Mouse (Mus musculus) neural tube, embryonic 11.5 days (tissue): ENCODE measurements around the gene Hist1h1a. TPM values are rescaled to one million over a fixed set of nuclear protein-coding genes. Genes with fewer than 3 reads are reported as not detected.
A peak's percentile ranks its signal among the peaks of the same experiment; 100 is the strongest.
"Not testable (repeated sequence)": the region's sequence is repeated elsewhere in the genome, so short reads cannot be mapped to it uniquely, and the experiment has no call there.

Experiments used
- ATAC-seq: fragments of 200-750 bp; cut with Nextera tagmentation; 2 replicates; pipeline ENCODE4 v1.8.0; 2017; ENCODE audit warnings: moderate number of reproducible peaks, mild to moderate bottlenecking, moderate TSS enrichment, moderate library complexity; ENCODE audit not compliant: insufficient read depth, low FRiP score, low TSS enrichment
- DNase-seq: peaks from one replicate; pipeline ENCODE4 v3.0.0-alpha.2; 2015; ENCODE audit warnings: low spot score
- H3K27ac ChIP-seq: fragments of 300-500 bp; sonication (generic); 2 replicates; pipeline ENCODE4 v1.5.1; 2014; ENCODE audit warnings: low read depth, mild to moderate bottlenecking, low read length
- H3K27me3 ChIP-seq: fragments of 300-500 bp; sonication (generic); 2 replicates; pipeline ENCODE4 v1.6.1; 2014; ENCODE audit warnings: mild to moderate bottlenecking, low read length, mixed read lengths; ENCODE audit not compliant: control insufficient read depth, insufficient read depth
- H3K36me3 ChIP-seq: fragments of 300-500 bp; sonication (generic); 2 replicates; pipeline ENCODE4 v1.6.1; 2014; ENCODE audit warnings: mild to moderate bottlenecking, low read length, moderate library complexity, mixed read lengths; ENCODE audit not compliant: control insufficient read depth, insufficient read depth
- H3K4me1 ChIP-seq: fragments of 300-500 bp; sonication (generic); 2 replicates; pipeline ENCODE4 v1.6.1; 2014; ENCODE audit warnings: low read length, mixed read lengths; ENCODE audit not compliant: control insufficient read depth, insufficient read depth
- H3K4me2 ChIP-seq: fragments of 300-500 bp; sonication (generic); 2 replicates; pipeline ENCODE4 v1.6.1; 2014; ENCODE audit warnings: low read depth, mild to moderate bottlenecking, moderate library complexity
- H3K4me3 ChIP-seq: fragments of 300-500 bp; sonication (generic); 2 replicates; pipeline ENCODE4 v1.5.1; 2014; ENCODE audit warnings: low read depth, low read length
- H3K9ac ChIP-seq: fragments of 300-500 bp; sonication (generic); 2 replicates; pipeline ENCODE4 v1.6.1; 2014; ENCODE audit warnings: mild to moderate bottlenecking, low read length
- H3K9me3 ChIP-seq: fragments of 300-500 bp; sonication (generic); 2 replicates; pipeline ENCODE4 v1.6.1; 2016; ENCODE audit warnings: low read length; ENCODE audit not compliant: control insufficient read depth
- WGBS: fragments of 180-500 bp; shearing (Covaris S2); extraction: QIAGEN DNeasy Blood & Tissue Kit; methylation state at CpG from one replicate; pipeline ENCODE4 v1.1.7; 2014; 5-methylcytosine and 5-hydroxymethylcytosine counted together
- polyA plus RNA-seq: library from polyadenylated mRNA; unstranded; fragments of >200 nt; fragmentation: Nextera tagmentation; extraction: Ambion mirVana; gene quantifications from 2 replicates; pipeline ENCODE4 v1.2.1, GENCODE M21; 2014

Hist1h1a gene
- polyA plus RNA-seq, 1 experiment from 2014 or later = 1.1 TPM

DNA sequence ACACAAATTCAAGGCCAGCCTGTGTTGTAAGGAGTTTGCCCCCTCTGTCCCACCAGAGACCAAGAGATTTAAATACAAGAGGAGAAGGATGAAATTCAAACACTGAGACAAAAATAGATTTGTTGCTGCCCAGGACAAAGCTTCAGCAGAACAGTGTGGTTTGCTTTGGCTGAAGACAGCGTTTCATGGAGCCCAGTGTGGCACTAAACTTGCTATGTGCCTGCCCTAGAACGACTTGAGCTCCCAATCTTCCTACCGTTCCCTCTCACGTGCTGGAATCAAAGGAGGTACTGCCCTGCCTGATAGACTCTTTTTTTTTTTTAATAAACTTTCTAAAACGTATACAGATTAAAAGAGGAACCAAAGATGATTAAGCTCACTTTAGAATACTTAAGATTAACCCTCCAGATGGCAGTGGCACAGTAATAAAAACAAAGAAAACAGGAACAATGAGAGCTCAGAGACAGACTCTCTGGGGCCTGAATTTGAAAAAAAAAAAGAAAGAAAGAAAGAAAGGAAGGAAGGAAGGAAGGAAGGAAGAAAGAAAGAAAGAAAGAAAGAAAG, 5.5 kb downstream of the Hist1h1a start:
- Histone ChIP-seq H3K27me3 (no peaks in the 10 kb centered on the region), H3K9ac (no peak overlapping the region), H3K27ac (no peak overlapping the region), H3K4me3 (no peak overlapping the region), H3K36me3 (no peaks in the 10 kb centered on the region), H3K4me1 (no peaks in the 10 kb centered on the region), H3K9me3 (no peaks in the 10 kb centered on the region), H3K4me2 (no peak overlapping the region)
- no peak for ATAC-seq
- WGBS = 46% methylated on average over 5 of the region's 5 CpGs
- no peak for DNase-seq

DNA sequence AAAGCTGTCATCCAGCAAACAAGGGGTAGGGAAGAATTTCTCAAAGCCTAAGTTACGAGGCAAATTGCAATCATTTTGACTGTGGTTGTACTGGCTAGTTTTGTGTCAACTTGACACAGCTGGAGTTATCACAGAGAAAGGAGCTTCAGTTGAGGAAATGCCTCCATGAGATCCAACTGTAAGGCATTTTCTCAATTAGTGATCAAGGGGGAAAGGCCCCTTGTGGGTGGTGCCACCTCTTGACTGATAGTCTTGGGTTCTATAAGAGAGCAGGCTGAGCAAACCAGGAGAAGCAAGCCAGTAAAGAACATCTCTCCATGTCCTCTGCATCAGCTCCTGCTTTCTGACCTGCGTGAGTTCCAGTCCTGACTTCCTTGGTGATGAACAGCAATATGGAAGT, 6.1 kb downstream of the Hist1h1a start, which contains the start of gene Trim38:
TSS of gene Trim38 (plus strand) at position 301 of the 400 bp plus-strand sequence.
- ATAC-seq, DNase-seq, H3K4me2 ChIP-seq, H3K4me1 ChIP-seq, H3K9ac ChIP-seq, H3K27me3 ChIP-seq, H3K27ac ChIP-seq, H3K9me3 ChIP-seq, H3K4me3 ChIP-seq, H3K36me3 ChIP-seq: not testable (repeated sequence)
- 86% methylated on average over 2 of the region's 2 CpGs for WGBS

DNA sequence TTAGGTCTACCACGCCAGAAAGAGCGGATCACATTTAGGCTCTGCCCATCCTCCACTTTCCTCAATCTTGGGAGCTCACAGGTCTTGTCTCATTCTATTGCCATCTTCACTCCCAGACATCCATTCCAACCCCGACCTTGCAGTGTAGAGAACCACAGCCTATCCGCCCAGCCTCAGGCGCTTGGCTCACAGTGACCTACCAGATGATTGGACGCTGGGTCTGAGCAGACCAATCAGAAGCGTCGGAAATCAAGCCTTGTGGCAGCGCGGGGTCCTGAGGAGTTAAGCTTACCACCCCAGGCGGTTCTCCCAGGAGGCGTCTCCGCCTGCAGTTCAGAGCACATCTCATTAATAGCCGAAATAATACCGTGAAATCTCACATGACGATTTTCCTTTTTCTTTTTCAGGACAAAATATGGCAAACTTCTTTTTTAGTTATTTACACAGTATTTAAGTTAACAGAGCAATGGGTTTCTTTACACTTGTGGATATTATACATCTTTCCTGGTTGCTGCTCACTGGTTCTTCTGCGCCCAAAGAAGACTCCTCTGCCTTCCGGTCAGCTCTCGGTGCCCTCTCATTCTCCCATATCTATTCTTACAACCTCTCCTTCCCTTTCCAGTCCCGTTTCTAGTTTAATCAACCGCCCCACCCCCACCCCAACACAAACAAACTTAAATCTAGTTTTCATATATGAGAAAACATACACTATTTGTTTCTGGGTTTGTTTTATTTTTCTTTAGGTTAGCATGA, 9.3 kb downstream of the Hist1h1a start:
- Histone ChIP-seq H3K27ac (no peak overlapping the region), H3K27me3 (no peaks in the 10 kb centered on the region), H3K4me3 (no peak overlapping the region), H3K36me3 (no peaks in the 10 kb centered on the region), H3K4me2 (peak overlapping the region; percentile 7; the same call in 1 of the 2 replicates), H3K9ac (no peak overlapping the region), H3K4me1 (no peaks in the 10 kb centered on the region), H3K9me3 (no peaks in the 10 kb centered on the region)
- 32% methylated on average over 21 of the region's 21 CpGs for WGBS
- ATAC-seq (peak; percentile 85), DNase-seq (peak; percentile 67)

DNA sequence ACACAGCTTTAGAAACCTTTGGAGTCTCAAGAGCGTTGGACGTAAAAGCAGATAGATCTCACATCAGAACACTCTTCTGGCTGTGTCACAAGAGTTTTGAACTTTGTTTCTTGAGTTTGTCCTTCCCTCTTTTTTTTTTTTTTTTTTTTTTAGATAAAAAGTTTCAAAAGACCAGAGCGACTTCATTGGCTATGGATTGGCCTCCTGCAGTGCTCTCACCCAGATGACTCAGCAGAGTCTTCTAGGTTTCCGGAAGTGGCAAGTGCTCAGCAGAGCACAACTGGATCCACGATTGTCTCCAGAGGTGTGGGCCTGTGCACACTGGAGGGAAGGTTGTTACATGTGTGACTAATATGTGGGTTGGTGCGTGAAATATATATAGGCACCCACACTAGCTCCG, 14.9 kb downstream of the Hist1h1a start:
- Histone ChIP-seq H3K4me3 (no peak overlapping the region), H3K36me3 (no peaks in the 10 kb centered on the region), H3K27ac (no peak overlapping the region), H3K4me1 (no peaks in the 10 kb centered on the region), H3K27me3 (no peaks in the 10 kb centered on the region), H3K9me3 (no peaks in the 10 kb centered on the region), H3K4me2 (no peak overlapping the region), H3K9ac (no peak overlapping the region)
- ATAC-seq (no peak), DNase-seq (no peak)
- 94% methylated on average over 7 of the region's 7 CpGs for WGBS

DNA sequence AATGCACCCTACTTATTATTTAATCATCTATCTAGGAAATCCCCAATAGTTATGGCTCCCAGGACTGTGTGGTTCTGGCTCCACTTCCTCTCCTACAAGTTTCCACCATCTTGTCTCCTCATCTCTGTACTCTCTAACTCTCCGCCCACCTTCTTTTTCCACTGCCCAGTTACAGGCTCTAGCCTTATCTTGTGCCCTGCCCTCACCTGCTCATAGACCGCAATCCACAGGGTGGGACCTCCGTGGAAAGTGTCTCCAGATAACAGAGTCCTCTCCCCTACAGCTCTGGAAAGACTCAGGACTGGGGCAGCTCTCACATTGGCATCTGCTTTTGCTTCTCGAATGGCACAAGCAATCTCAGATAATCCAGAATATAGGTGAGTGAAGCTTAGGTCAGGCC, 15.6 kb downstream of the Hist1h1a start:
- Histone ChIP-seq H3K4me1 (no peaks in the 10 kb centered on the region), H3K27me3 (no peaks in the 10 kb centered on the region), H3K9ac (no peak overlapping the region), H3K27ac (no peak overlapping the region), H3K36me3 (no peaks in the 10 kb centered on the region), H3K9me3 (no peaks in the 10 kb centered on the region), H3K4me3 (no peak overlapping the region), H3K4me2 (no peak overlapping the region)
- ATAC-seq (no peak), DNase-seq (no peak)
- 82% methylated on average over 4 of the region's 4 CpGs for WGBS

DNA sequence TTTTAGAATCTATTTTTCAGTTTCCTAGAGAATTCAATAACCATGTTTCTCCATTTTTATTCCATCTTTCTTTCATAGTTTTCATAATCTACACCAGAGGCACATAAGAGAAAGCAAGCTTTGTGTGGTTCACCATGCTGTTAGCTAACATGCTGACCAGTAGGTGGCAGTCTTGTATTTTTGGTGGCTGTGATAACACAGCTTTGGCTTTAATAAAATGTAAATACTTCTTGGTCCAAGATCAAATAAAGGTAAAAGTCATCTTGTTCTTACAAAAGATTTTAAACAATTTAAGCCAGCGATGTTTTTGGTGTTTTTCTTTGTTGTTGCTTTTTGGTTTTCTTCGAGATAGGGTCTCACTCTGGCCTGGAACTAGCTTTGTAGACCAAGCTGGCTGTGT, 29.1 kb downstream of the Hist1h1a start:
- Histone ChIP-seq H3K9me3 (no peaks in the 10 kb centered on the region), H3K36me3 (no peaks in the 10 kb centered on the region), H3K9ac (no peak overlapping the region), H3K27me3 (no peaks in the 10 kb centered on the region), H3K4me2 (no peak overlapping the region), H3K27ac (no peak overlapping the region), H3K4me1 (no peaks in the 10 kb centered on the region), H3K4me3 (no peak overlapping the region)
- DNase-seq = peak; percentile 39
- 42% methylated on average over 2 of the region's 2 CpGs for WGBS
- 0 out of 2 replicates have a peak, but pooled peaks have one; percentile 53 for ATAC-seq

DNA sequence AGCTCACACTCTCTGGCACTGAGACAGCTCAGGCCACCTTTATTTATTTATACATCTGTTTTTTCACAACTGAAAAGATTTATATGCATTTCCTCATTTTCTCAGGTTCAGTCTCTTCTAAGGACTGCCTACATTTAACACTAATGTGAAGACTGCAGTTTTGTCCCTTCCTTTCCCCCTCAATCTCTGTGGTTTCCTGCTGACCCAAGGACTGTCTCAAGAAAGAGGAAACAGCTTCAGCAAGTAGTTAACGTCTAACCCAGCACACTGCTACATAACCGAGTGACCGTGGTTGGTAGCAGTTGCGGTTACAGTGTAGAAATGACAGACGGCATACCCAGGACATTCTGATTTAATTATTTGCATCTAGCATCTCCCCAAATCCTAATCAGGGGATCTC, 35.9 kb downstream of the Hist1h1a start:
- no peak for ATAC-seq
- DNase-seq = no peak
- Histone ChIP-seq H3K27me3 (no peaks in the 10 kb centered on the region), H3K36me3 (no peaks in the 10 kb centered on the region), H3K9ac (no peak overlapping the region), H3K4me1 (no peaks in the 10 kb centered on the region; the same call in 1 of the 2 replicates), H3K4me3 (no peak overlapping the region), H3K9me3 (no peaks in the 10 kb centered on the region), H3K4me2 (no peak overlapping the region), H3K27ac (no peak overlapping the region)
- 79% methylated on average over 5 of the region's 5 CpGs for WGBS

DNA sequence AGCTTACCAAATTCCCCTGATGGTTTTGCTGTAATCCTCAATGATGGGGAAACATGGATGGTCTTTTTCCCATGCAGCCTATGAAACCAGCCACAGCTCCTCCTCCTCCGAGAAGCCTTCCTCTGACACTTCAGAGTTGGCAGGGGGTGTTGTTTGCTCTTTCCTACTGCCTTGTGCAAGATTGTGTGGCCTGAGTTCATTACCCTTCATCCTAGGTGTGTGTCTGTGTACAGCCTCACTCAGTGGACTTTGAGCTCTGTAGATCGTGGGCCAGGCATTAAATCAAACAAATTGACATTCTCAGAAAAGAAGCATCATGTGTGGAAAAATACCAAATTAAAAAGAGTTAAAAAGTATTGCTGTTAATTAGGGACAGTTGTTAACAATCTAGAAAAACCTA, 41.1 kb downstream of the Hist1h1a start:
- DNase-seq (no peak), ATAC-seq (no peak)
- Histone ChIP-seq H3K9ac (no peak overlapping the region), H3K4me2 (no peak overlapping the region), H3K4me3 (no peak overlapping the region), H3K9me3 (no peaks in the 10 kb centered on the region), H3K4me1 (no peaks in the 10 kb centered on the region), H3K27me3 (no peaks in the 10 kb centered on the region), H3K36me3 (no peaks in the 10 kb centered on the region), H3K27ac (no peak overlapping the region)
- WGBS = 80% methylated on average over 2 of the region's 2 CpGs
